ENCODE assay signal across 9 mouse cellular contexts in genomic region chr5:90977244-90977643, GRCm38 (mm10). TPM values are rescaled to one million over a fixed set of nuclear protein-coding genes. Genes with fewer than 3 reads are reported as not detected.
A peak's percentile ranks its signal among the peaks of the same experiment; 100 is the strongest.
DNase-seq lines count a peak whose midpoint lies in the region; ATAC-seq and TF ChIP-seq lines count a peak whose summit lies in the region.
"Had no signal": no experiment of that assay in that cellular context is flagged by ENCODE, and none has a peak within 500 bp of the region (broad histone marks: within the 10 kb centered on the region; RNA-seq: fewer than 3 reads in every experiment).

No protein-coding gene starts in this region.

- TF ChIP-seq CTCF in brain, embryonic 14.5 days (IDR thresholded peaks at IDR 0.05; ENCODE audit: borderline replicate concordance, extremely low read depth, insufficient read depth, insufficient read length): peak; percentile 65; the same call in 1 of the 2 replicates

- no peak overlapping the region for H3K4me2 ChIP-seq in forebrain, embryonic 14.5 days (ENCODE audit: low read length)
- H3K4me2 ChIP-seq in hindbrain, embryonic 11.5 days (replicated peaks; ENCODE audit: low read depth, low read length): no peak overlapping the region
- no peak overlapping the region for H3K4me2 ChIP-seq in neural tube, embryonic 11.5 days (ENCODE audit: low read depth)

- DNase-seq in urinary bladder, adult 18-20 months (ENCODE audit: low spot score in 2 of 2): peak; percentile 42 to 52
- DNase-seq in urinary bladder, postnatal 10 days (ENCODE audit: low spot score): no peak
- DNase-seq in brain, embryonic 14.5 days (ENCODE audit: low read depth): peak; percentile 76
- DNase-seq in forebrain, embryonic 14.5 days (ENCODE audit: low spot score): peak; percentile 78
- DNase-seq in hindbrain, embryonic 11.5 days (ENCODE audit: low spot score): peak; percentile 57
- peak; percentile 15 to 34 for DNase-seq in left cerebral cortex, adult 8-10 months (ENCODE audit: low spot score in 2 of 2)
- peak; percentile 40 for DNase-seq in neural tube, embryonic 11.5 days (ENCODE audit: low spot score)
- DNase-seq in yolk sac, embryonic 10.5 days (ENCODE audit: low spot score): no peak

- H3K4me1 ChIP-seq in forebrain, embryonic 14.5 days (ENCODE audit: control insufficient read depth, insufficient read depth, low read length): no peaks in the 10 kb centered on the region
- no peaks in the 10 kb centered on the region for H3K4me1 ChIP-seq in hindbrain, embryonic 11.5 days (replicated peaks; ENCODE audit: control insufficient read depth, insufficient read depth, low read length)
- H3K4me1 ChIP-seq in neural tube, embryonic 11.5 days (ENCODE audit: control insufficient read depth, insufficient read depth, low read length): no peaks in the 10 kb centered on the region

- TF ChIP-seq POLR2A in brain, embryonic 14.5 days (IDR thresholded peaks at IDR 0.05; ENCODE audit: borderline replicate concordance, extremely low read depth, insufficient read depth, insufficient read length, poor library complexity, severe bottlenecking): no peak

- H3K36me3 ChIP-seq in forebrain, embryonic 14.5 days (ENCODE audit: control insufficient read depth, insufficient read depth, low read length): no peaks in the 10 kb centered on the region
- no peaks in the 10 kb centered on the region for H3K36me3 ChIP-seq in hindbrain, embryonic 11.5 days (ENCODE audit: control insufficient read depth, insufficient read depth, low read length)
- H3K36me3 ChIP-seq in neural tube, embryonic 11.5 days (ENCODE audit: control insufficient read depth, insufficient read depth, low read length): no peaks in the 10 kb centered on the region

- H3K27ac ChIP-seq in forebrain, embryonic 14.5 days (ENCODE audit: low read depth, low read length): no peak overlapping the region
- H3K27ac ChIP-seq in hindbrain, embryonic 11.5 days (ENCODE audit: low read depth, low read length): no peak overlapping the region
- H3K27ac ChIP-seq in neural tube, embryonic 11.5 days (ENCODE audit: low read depth, low read length): no peak overlapping the region

- H3K27me3 ChIP-seq in forebrain, embryonic 14.5 days (replicated peaks; ENCODE audit: control insufficient read depth, insufficient read depth, low read length): no peaks in the 10 kb centered on the region
- no peaks in the 10 kb centered on the region for H3K27me3 ChIP-seq in hindbrain, embryonic 11.5 days (ENCODE audit: control insufficient read depth, insufficient read depth, low read length)
- no peaks in the 10 kb centered on the region for H3K27me3 ChIP-seq in neural tube, embryonic 11.5 days (ENCODE audit: control insufficient read depth, insufficient read depth, low read length)

- ATAC-seq in forebrain, embryonic 14.5 days: peak; percentile 73
- ATAC-seq in hindbrain, embryonic 11.5 days (ENCODE audit: low FRiP score): peak; percentile 19; the same call in 1 of the 2 replicates
- no peak for ATAC-seq in neural tube, embryonic 11.5 days (ENCODE audit: insufficient read depth, low FRiP score, low TSS enrichment)

- WGBS in forebrain, embryonic 14.5 days: 65% methylated on average over 4 of the region's 4 CpGs
- WGBS in hindbrain, embryonic 11.5 days: 89% methylated on average over 4 of the region's 4 CpGs
- WGBS in neural tube, embryonic 11.5 days: 88% methylated on average over 4 of the region's 4 CpGs

- no peak overlapping the region for H3K9ac ChIP-seq in forebrain, embryonic 14.5 days (ENCODE audit: low read length)
- H3K9ac ChIP-seq in hindbrain, embryonic 11.5 days (ENCODE audit: low read depth, low read length): no peak overlapping the region
- H3K9ac ChIP-seq in neural tube, embryonic 11.5 days (ENCODE audit: low read length): no peak overlapping the region

- H3K4me3 ChIP-seq in forebrain, embryonic 14.5 days (ENCODE audit: low read depth, low read length): no peak overlapping the region
- no peak overlapping the region for H3K4me3 ChIP-seq in hindbrain, embryonic 11.5 days (ENCODE audit: low read depth, low read length)
- no peak overlapping the region for H3K4me3 ChIP-seq in neural tube, embryonic 11.5 days (ENCODE audit: low read depth, low read length)

- H3K9me3 ChIP-seq in forebrain, embryonic 14.5 days (replicated peaks; ENCODE audit: control insufficient read depth, low read length): no peaks in the 10 kb centered on the region
- no peaks in the 10 kb centered on the region for H3K9me3 ChIP-seq in hindbrain, embryonic 11.5 days (ENCODE audit: control insufficient read depth, low read length)
- no peaks in the 10 kb centered on the region for H3K9me3 ChIP-seq in neural tube, embryonic 11.5 days (ENCODE audit: control insufficient read depth, low read length)

RNA-seq across cellular contexts. Expression of gene Mthfd2l, which starts 46.3 kb away (rescaled TPM):
- 64.9 and 81.9 TPM in 2 replicates for polyA plus RNA-seq in brain, embryonic 14.5 days (2012; rRNA removed)
- 71.9 and 86.0 TPM in 2 replicates for polyA plus RNA-seq in forebrain, embryonic 14.5 days (2014; fragmentation: Nextera tagmentation; extraction: Ambion mirVana)
- polyA plus RNA-seq in hindbrain, embryonic 11.5 days (2014; fragmentation: Nextera tagmentation; extraction: Ambion mirVana): 92.7 and 94.7 TPM in 2 replicates
- 10 to 100 TPM; 16.5 to 20.0 (median 18.4) TPM for total RNA-seq in left cerebral cortex, adult 8-10 months (2022)
- polyA plus RNA-seq in neural tube, embryonic 11.5 days (2014; fragmentation: Nextera tagmentation; extraction: Ambion mirVana): 87.7 and 93.3 TPM in 2 replicates

RNA-seq across cellular contexts. Expression of gene Epgn, which starts 50.0 kb away (rescaled TPM):
- 0.26 and 0.39 TPM in 2 replicates for polyA plus RNA-seq in brain, embryonic 14.5 days (2012; rRNA removed)
- 0.16 and 0.25 TPM in 2 replicates for polyA plus RNA-seq in forebrain, embryonic 14.5 days (2014; fragmentation: Nextera tagmentation; extraction: Ambion mirVana)
- 0.09 and 0.27 TPM in 2 replicates for polyA plus RNA-seq in hindbrain, embryonic 11.5 days (2014; fragmentation: Nextera tagmentation; extraction: Ambion mirVana)
- total RNA-seq in left cerebral cortex, adult 8-10 months (2022): not detected
- 0.25 and 0.27 TPM in 2 replicates for polyA plus RNA-seq in neural tube, embryonic 11.5 days (2014; fragmentation: Nextera tagmentation; extraction: Ambion mirVana)
- total RNA-seq: neutrophil, adult 5-6 weeks had no signal

Comparison
In these comparisons a context has a peak if more than half of its experiments do, and no peak if none do; other contexts are left out.
1. DNase-seq: peak in urinary bladder, adult 18-20 months (2 of 2), brain, embryonic 14.5 days (single experiment), forebrain, embryonic 14.5 days (single experiment), hindbrain, embryonic 11.5 days (single experiment), left cerebral cortex, adult 8-10 months (2 of 2) and neural tube, embryonic 11.5 days (single experiment); none in urinary bladder, postnatal 10 days (single experiment) and yolk sac, embryonic 10.5 days (single experiment).